Mouse (Mus musculus): Measurements from ENCODE around the gene Adora2b. TPM values are rescaled to one million over a fixed set of nuclear protein-coding genes. Genes with fewer than 3 reads are reported as not detected.

Adora2b gene
- polyA plus RNA-seq, 1 experiment from 2014 or later = 43.6 TPM

- no peaks in the 10 kb centered on the region for H3K36me3 ChIP-seq (ENCODE audit: control insufficient read depth, insufficient read depth)
- no peaks in the 10 kb centered on the region for H3K4me1 ChIP-seq (replicated peaks; ENCODE audit: control insufficient read depth, insufficient read depth, low read length)
- no peak overlapping the region for H3K4me2 ChIP-seq (replicated peaks; ENCODE audit: low read depth)
- peak; percentile 55 for ATAC-seq
- 55% methylated on average over 12 of the region's 12 CpGs for WGBS
- 0 out of 2 replicates have a peak, but pooled peaks cover 4% of the 10 kb centered on the region for H3K27me3 ChIP-seq (replicated peaks; ENCODE audit: control insufficient read depth, insufficient read depth, low read length)
- H3K9ac ChIP-seq (ENCODE audit: low read depth, low read length) = no peak overlapping the region
- TF ChIP-seq CTCF (IDR thresholded peaks at IDR 0.05; ENCODE audit: low read depth) = no peak
- H3K9me3 ChIP-seq (ENCODE audit: control insufficient read depth) = no peaks in the 10 kb centered on the region
- H3K4me3 ChIP-seq (ENCODE audit: low read depth, low read length) = no peak overlapping the region
- H3K27ac ChIP-seq (ENCODE audit: low read depth, low read length) = no peak overlapping the region
These were observed 8.0 kb upstream of the Adora2b start for GRCm38 (mm10) chr11:62240631-62241261.

- no peaks in the 10 kb centered on the region for H3K9me3 ChIP-seq (ENCODE audit: control insufficient read depth)
- no peak overlapping the region for H3K27ac ChIP-seq (ENCODE audit: low read depth, low read length)
- WGBS = 84% methylated on average over 8 of the region's 8 CpGs
- H3K4me3 ChIP-seq (ENCODE audit: low read depth, low read length) = no peak overlapping the region
- no peak overlapping the region for H3K9ac ChIP-seq (ENCODE audit: low read depth, low read length)
- TF ChIP-seq CTCF (IDR thresholded peaks at IDR 0.05; ENCODE audit: low read depth) = no peak
- no peak overlapping the region for H3K4me2 ChIP-seq (replicated peaks; ENCODE audit: low read depth)
- ATAC-seq = no peak
- no peaks in the 10 kb centered on the region for H3K36me3 ChIP-seq (ENCODE audit: control insufficient read depth, insufficient read depth)
- H3K4me1 ChIP-seq (replicated peaks; ENCODE audit: control insufficient read depth, insufficient read depth, low read length) = no peaks in the 10 kb centered on the region
- H3K27me3 ChIP-seq (replicated peaks; ENCODE audit: control insufficient read depth, insufficient read depth, low read length) = no peaks in the 10 kb centered on the region
These were observed 4.9 kb upstream of the Adora2b start for GRCm38 (mm10) chr11:62243871-62244270.

DNA sequence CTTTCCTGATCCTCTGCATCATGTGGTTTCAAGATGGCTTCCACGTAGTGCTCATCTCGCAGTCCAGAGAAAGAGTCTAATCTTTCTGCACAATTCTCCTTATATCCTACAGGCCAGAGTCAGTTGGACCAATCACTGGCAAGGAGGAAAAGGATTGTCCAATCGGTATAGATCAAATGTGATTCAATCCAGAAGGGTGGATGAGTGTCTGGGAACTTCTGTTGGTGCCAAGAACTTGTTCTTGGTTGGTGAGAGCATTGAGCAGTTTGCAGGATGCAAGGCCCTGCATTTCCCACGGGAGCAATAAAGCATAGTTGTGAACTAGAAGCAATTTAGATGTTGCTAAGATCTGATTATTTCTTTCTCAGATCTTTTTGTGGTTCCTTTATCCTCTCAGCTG lies 4.3 kb upstream of the Adora2b start:
- no peak for TF ChIP-seq CTCF (IDR thresholded peaks at IDR 0.05; ENCODE audit: low read depth)
- H3K4me3 ChIP-seq (ENCODE audit: low read depth, low read length) = no peak overlapping the region
- no peak overlapping the region for H3K4me2 ChIP-seq (replicated peaks; ENCODE audit: low read depth)
- WGBS = 87% methylated on average over 4 of the region's 4 CpGs
- H3K9ac ChIP-seq (ENCODE audit: low read depth, low read length) = no peak overlapping the region
- no peak for ATAC-seq
- no peaks in the 10 kb centered on the region for H3K4me1 ChIP-seq (replicated peaks; ENCODE audit: control insufficient read depth, insufficient read depth, low read length)
- no peaks in the 10 kb centered on the region for H3K27me3 ChIP-seq (replicated peaks; ENCODE audit: control insufficient read depth, insufficient read depth, low read length)
- no peaks in the 10 kb centered on the region for H3K36me3 ChIP-seq (ENCODE audit: control insufficient read depth, insufficient read depth)
- no peaks in the 10 kb centered on the region for H3K9me3 ChIP-seq (ENCODE audit: control insufficient read depth)
- H3K27ac ChIP-seq (ENCODE audit: low read depth, low read length) = no peak overlapping the region

GRCm38 (mm10) chr11:62247759-62248400 lies 904 bp upstream of the Adora2b start:
- H3K4me1 ChIP-seq (replicated peaks; ENCODE audit: control insufficient read depth, insufficient read depth, low read length) = peaks cover 13% of the 10 kb centered on the region
- no peak for ATAC-seq
- no peaks in the 10 kb centered on the region for H3K36me3 ChIP-seq (ENCODE audit: control insufficient read depth, insufficient read depth)
- H3K27me3 ChIP-seq (replicated peaks; ENCODE audit: control insufficient read depth, insufficient read depth, low read length) = no peaks in the 10 kb centered on the region
- H3K4me2 ChIP-seq (replicated peaks; ENCODE audit: low read depth) = peak overlapping the region; percentile 96
- H3K9me3 ChIP-seq (ENCODE audit: control insufficient read depth) = no peaks in the 10 kb centered on the region
- no peak for TF ChIP-seq CTCF (IDR thresholded peaks at IDR 0.05; ENCODE audit: low read depth)
- WGBS = 32% methylated on average over 18 of the region's 18 CpGs
- peak overlapping the region; percentile 50; the same call in 1 of the 2 replicates for H3K9ac ChIP-seq (ENCODE audit: low read depth, low read length)
- H3K4me3 ChIP-seq (ENCODE audit: low read depth, low read length) = peak overlapping the region; percentile 51
- 0 out of 2 replicates have a peak overlapping the region, but pooled peaks have one; percentile 11 for H3K27ac ChIP-seq (ENCODE audit: low read depth, low read length)

DNA sequence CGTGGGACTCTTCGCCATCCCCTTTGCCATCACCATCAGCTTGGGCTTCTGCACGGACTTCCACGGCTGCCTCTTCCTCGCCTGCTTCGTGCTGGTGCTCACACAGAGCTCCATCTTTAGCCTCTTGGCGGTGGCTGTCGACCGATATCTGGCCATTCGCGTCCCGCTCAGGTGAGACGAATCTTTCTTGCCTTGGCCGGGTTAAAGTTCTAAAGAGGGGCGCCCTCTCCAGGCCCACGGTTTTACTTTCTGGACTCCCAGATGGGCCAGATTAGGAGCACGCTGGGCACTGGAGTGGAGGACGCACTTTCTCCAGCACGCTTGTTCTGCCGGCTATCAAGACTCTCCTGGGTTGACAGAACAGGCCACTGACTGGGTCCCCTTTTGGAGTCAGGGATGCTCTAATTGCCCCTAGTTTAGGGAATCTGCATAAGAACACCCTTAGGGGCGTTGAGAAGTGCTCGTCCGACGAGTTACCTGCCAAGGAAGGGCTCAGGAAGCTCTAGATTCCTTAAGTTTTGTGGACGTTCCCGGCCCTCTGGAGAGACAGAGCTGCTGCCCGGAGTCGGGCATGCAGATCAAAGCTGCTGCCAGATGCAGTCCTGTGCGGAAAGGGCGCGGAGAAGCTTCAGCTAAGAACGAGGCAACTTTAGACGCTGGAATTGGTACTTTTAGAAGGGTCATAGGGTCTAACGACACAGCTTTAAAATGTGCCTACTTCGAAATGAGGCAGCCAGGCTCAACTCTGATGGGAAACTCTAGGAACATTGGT lies 668 bp downstream of the Adora2b start:
- Histone ChIP-seq H3K4me2 (replicated peaks; ENCODE audit: low read depth) (peak overlapping the region; percentile 96), H3K27me3 (replicated peaks; ENCODE audit: control insufficient read depth, insufficient read depth, low read length) (no peaks in the 10 kb centered on the region), H3K36me3 (ENCODE audit: control insufficient read depth, insufficient read depth) (no peaks in the 10 kb centered on the region; the same call in 1 of the 2 replicates), H3K27ac (ENCODE audit: low read depth, low read length) (peak overlapping the region; percentile 52), H3K4me3 (ENCODE audit: low read depth, low read length) (peak overlapping the region; percentile 51), H3K9ac (ENCODE audit: low read depth, low read length) (peak overlapping the region; percentile 40; the same call in 1 of the 2 replicates), H3K4me1 (replicated peaks; ENCODE audit: control insufficient read depth, insufficient read depth, low read length) (peaks cover 13% of the 10 kb centered on the region), H3K9me3 (ENCODE audit: control insufficient read depth) (no peaks in the 10 kb centered on the region)
- peak; percentile 23; the same call in 1 of the 2 replicates for ATAC-seq
- WGBS = 9% methylated on average over 35 of the region's 35 CpGs
- TF ChIP-seq CTCF (IDR thresholded peaks at IDR 0.05; ENCODE audit: low read depth) = peak; percentile 57

- Histone ChIP-seq H3K9me3 (ENCODE audit: control insufficient read depth) (no peaks in the 10 kb centered on the region), H3K9ac (ENCODE audit: low read depth, low read length) (peak overlapping the region; percentile 26; the same call in 1 of the 2 replicates), H3K4me3 (ENCODE audit: low read depth, low read length) (peak overlapping the region; percentile 51), H3K4me1 (replicated peaks; ENCODE audit: control insufficient read depth, insufficient read depth, low read length) (peaks cover 13% of the 10 kb centered on the region), H3K27me3 (replicated peaks; ENCODE audit: control insufficient read depth, insufficient read depth, low read length) (no peaks in the 10 kb centered on the region), H3K36me3 (ENCODE audit: control insufficient read depth, insufficient read depth) (no peaks in the 10 kb centered on the region; the same call in 1 of the 2 replicates), H3K27ac (ENCODE audit: low read depth, low read length) (no peak overlapping the region; the same call in 1 of the 2 replicates), H3K4me2 (replicated peaks; ENCODE audit: low read depth) (peak overlapping the region; percentile 96)
- TF ChIP-seq CTCF (IDR thresholded peaks at IDR 0.05; ENCODE audit: low read depth) = no peak
- WGBS = 29% methylated on average over 11 of the region's 11 CpGs
- ATAC-seq = no peak
These were observed 2.3 kb downstream of the Adora2b start for GRCm38 (mm10) chr11:62251047-62251446.
